Mouse (Mus musculus) kidney, embryonic 15.5 days (tissue): ENCODE results near the gene Cenpl. TPM values are rescaled to one million over a fixed set of nuclear protein-coding genes. Genes with fewer than 3 reads are reported as not detected.
"Not testable (repeated sequence)": the region's sequence is repeated elsewhere in the genome, so short reads cannot be mapped to it uniquely, and the experiment has no call there.

Experiments
- ATAC-seq: fragments of 200-750 bp; cut with Nextera tagmentation; replicated peaks from 2 replicates; pipeline ENCODE4 v1.8.0; 2017; ENCODE audit warnings: moderate TSS enrichment; ENCODE audit not compliant: low FRiP score
- H3K27ac ChIP-seq: fragments of 300-500 bp; sonication (generic); 2 replicates; pipeline ENCODE4 v1.5.1; 2015; ENCODE audit warnings: mild to moderate bottlenecking, inconsistent platforms
- H3K27me3 ChIP-seq: fragments of 300-500 bp; sonication (generic); 2 replicates; pipeline ENCODE4 v1.6.1; 2015; ENCODE audit warnings: inconsistent platforms
- H3K36me3 ChIP-seq: fragments of 300-500 bp; sonication (generic); 2 replicates; pipeline ENCODE4 v1.6.1; 2015; ENCODE audit warnings: inconsistent platforms
- H3K4me1 ChIP-seq: fragments of 300-500 bp; sonication (generic); 2 replicates; pipeline ENCODE4 v1.6.1; 2015; ENCODE audit warnings: inconsistent platforms
- H3K4me2 ChIP-seq: fragments of 300-500 bp; sonication (generic); 2 replicates; pipeline ENCODE4 v1.6.1; 2015; ENCODE audit warnings: moderate library complexity, mild to moderate bottlenecking, inconsistent platforms
- H3K4me3 ChIP-seq: fragments of 300-500 bp; sonication (generic); replicated peaks from 2 replicates; pipeline ENCODE4 v1.5.1; 2015; ENCODE audit warnings: mild to moderate bottlenecking, inconsistent platforms
- H3K9ac ChIP-seq: fragments of 300-500 bp; sonication (generic); 2 replicates; pipeline ENCODE4 v1.6.1; 2015; ENCODE audit warnings: mild to moderate bottlenecking, inconsistent platforms
- H3K9me3 ChIP-seq: fragments of 300-500 bp; sonication (generic); replicated peaks from 2 replicates; pipeline ENCODE4 v1.6.1; 2016; ENCODE audit warnings: inconsistent platforms
- WGBS: fragments of 180-500 bp; shearing (Covaris S2); methylation state at CpG from one replicate; pipeline ENCODE4 v1.1.7; 2015; ENCODE audit warnings: mixed read lengths; 5-methylcytosine and 5-hydroxymethylcytosine counted together
- polyA plus RNA-seq: library from polyadenylated mRNA; unstranded; fragments of >200 nt; fragmentation: Nextera tagmentation; extraction: Ambion mirVana; gene quantifications from 2 replicates; pipeline ENCODE4 v1.2.1, GENCODE M21; 2015

Gene Cenpl
- polyA plus RNA-seq, result 30.5 and 30.9 TPM in 2 replicates

- peaks cover 33% of the 10 kb centered on the region for H3K4me1 ChIP-seq
- peaks cover 10% of the 10 kb centered on the region for H3K36me3 ChIP-seq
- ATAC-seq, result peak; percentile 98
- peak within 1 kb of the TSS; percentile 80 for H3K4me2 ChIP-seq
- peak within 1 kb of the TSS; percentile 78 for H3K9ac ChIP-seq
- WGBS, result under 1% methylated on average over 57 of the region's 57 CpGs
- peak within 1 kb of the TSS; percentile 84 for H3K4me3 ChIP-seq
- H3K27me3 ChIP-seq, result no peaks in the 10 kb centered on the region
- H3K27ac ChIP-seq, result peak within 1 kb of the TSS; percentile 80
- H3K9me3 ChIP-seq, result no peaks in the 10 kb centered on the region
Measured at GRCm38 (mm10) chr1:161070352-161071271, at the start of gene Cenpl, which contains the start of gene Dars2. Gene Cenpl (plus strand): TSS chr1:161070713. Gene Dars2 (minus strand): TSS chr1:161070658.

- Histone ChIP-seq H3K4me1 (no peaks in the 10 kb centered on the region), H3K36me3 (peaks cover 31% of the 10 kb centered on the region), H3K27me3 (no peaks in the 10 kb centered on the region), H3K9ac (no peak overlapping the region), H3K4me2 (no peak overlapping the region), H3K27ac (no peak overlapping the region), H3K4me3 (no peak overlapping the region), H3K9me3 (no peaks in the 10 kb centered on the region)
- 76% methylated on average over 5 of the region's 5 CpGs for WGBS
- no peak for ATAC-seq
Measured at GRCm38 (mm10) chr1:161025410-161026210, 44.9 kb upstream of the Cenpl start.

GRCm38 (mm10) chr1:161027196-161027595, 43.3 kb upstream of the Cenpl start:
- no peak for ATAC-seq
- Histone ChIP-seq H3K9me3 (no peaks in the 10 kb centered on the region), H3K4me3 (no peak overlapping the region), H3K27ac (no peak overlapping the region), H3K4me2 (no peak overlapping the region), H3K4me1 (no peaks in the 10 kb centered on the region), H3K27me3 (no peaks in the 10 kb centered on the region), H3K9ac (no peak overlapping the region), H3K36me3 (peaks cover 42% of the 10 kb centered on the region)
- 87% methylated on average over 2 of the region's 2 CpGs for WGBS

GRCm38 (mm10) chr1:161028427-161028826, 42.1 kb upstream of the Cenpl start:
- ATAC-seq, H3K9ac ChIP-seq, H3K4me2 ChIP-seq, H3K4me3 ChIP-seq, H3K27ac ChIP-seq, H3K9me3 ChIP-seq, H3K27me3 ChIP-seq, H3K4me1 ChIP-seq: not testable (repeated sequence)
- 92% methylated on average over 1 of the region's 1 CpGs for WGBS
- peaks cover 47% of the 10 kb centered on the region for H3K36me3 ChIP-seq

GRCm38 (mm10) chr1:161030058-161030457, 40.5 kb upstream of the Cenpl start:
- Histone ChIP-seq H3K27ac (no peak overlapping the region), H3K4me3 (no peak overlapping the region), H3K36me3 (peaks cover 47% of the 10 kb centered on the region), H3K4me2 (no peak overlapping the region), H3K9me3 (no peaks in the 10 kb centered on the region), H3K27me3 (no peaks in the 10 kb centered on the region), H3K4me1 (peaks cover 6% of the 10 kb centered on the region; the same call in 1 of the 2 replicates), H3K9ac (no peak overlapping the region)
- 91% methylated on average over 3 of the region's 3 CpGs for WGBS
- ATAC-seq, result no peak

- Histone ChIP-seq H3K4me1 (peaks cover 6% of the 10 kb centered on the region; the same call in 1 of the 2 replicates), H3K9ac (no peak overlapping the region), H3K4me2 (no peak overlapping the region), H3K36me3 (peaks cover 50% of the 10 kb centered on the region), H3K4me3 (no peak overlapping the region), H3K9me3 (no peaks in the 10 kb centered on the region), H3K27ac (no peak overlapping the region), H3K27me3 (no peaks in the 10 kb centered on the region)
- ATAC-seq, result no peak
- WGBS, result 82% methylated on average over 9 of the region's 9 CpGs
Measured at GRCm38 (mm10) chr1:161031881-161032280, 38.6 kb upstream of the Cenpl start.

- 90% methylated on average over 7 of the region's 7 CpGs for WGBS
- no peak for ATAC-seq
- Histone ChIP-seq H3K9me3 (no peaks in the 10 kb centered on the region), H3K9ac (no peak overlapping the region), H3K27ac (no peak overlapping the region), H3K4me1 (peaks cover 6% of the 10 kb centered on the region; the same call in 1 of the 2 replicates), H3K4me2 (no peak overlapping the region), H3K4me3 (no peak overlapping the region), H3K36me3 (peaks cover 50% of the 10 kb centered on the region), H3K27me3 (no peaks in the 10 kb centered on the region)
Measured at GRCm38 (mm10) chr1:161032345-161032744, 38.2 kb upstream of the Cenpl start.

GRCm38 (mm10) chr1:161033856-161034434, 36.6 kb upstream of the Cenpl start:
- peak overlapping the region; percentile 88 for H3K4me3 ChIP-seq
- H3K27ac ChIP-seq, result peak overlapping the region; percentile 95
- peak overlapping the region; percentile 63 for H3K4me2 ChIP-seq
- peaks cover 63% of the 10 kb centered on the region for H3K36me3 ChIP-seq
- H3K27me3 ChIP-seq, result no peaks in the 10 kb centered on the region
- H3K9me3 ChIP-seq, result no peaks in the 10 kb centered on the region
- H3K4me1 ChIP-seq, result peaks cover 14% of the 10 kb centered on the region
- under 1% methylated on average over 21 of the region's 21 CpGs for WGBS
- ATAC-seq, result no peak; the same call in 1 of the 2 replicates
- H3K9ac ChIP-seq, result peak overlapping the region; percentile 81

GRCm38 (mm10) chr1:161034435-161035280, 35.9 kb upstream of the Cenpl start, which contains the start of gene Zbtb37:
Gene Zbtb37 (minus strand): TSS chr1:161034849.
- H3K9ac ChIP-seq, result peak within 1 kb of the TSS; percentile 82

GRCm38 (mm10) chr1:161035281-161035785, 35.2 kb upstream of the Cenpl start:
- Histone ChIP-seq H3K4me1 (peaks cover 16% of the 10 kb centered on the region), H3K27me3 (no peaks in the 10 kb centered on the region), H3K36me3 (peaks cover 61% of the 10 kb centered on the region), H3K4me2 (peak overlapping the region; percentile 63), H3K4me3 (peak overlapping the region; percentile 88), H3K9me3 (no peaks in the 10 kb centered on the region), H3K9ac (peak overlapping the region; percentile 82), H3K27ac (peak overlapping the region; percentile 95)
- under 1% methylated on average over 14 of the region's 14 CpGs for WGBS
- ATAC-seq, result peak; percentile 15

More at GRCm38 (mm10) chr1:161034435-161035280, 35.9 kb upstream of the Cenpl start, which contains the start of gene Zbtb37:
- Histone ChIP-seq H3K36me3 (peaks cover 64% of the 10 kb centered on the region), H3K4me2 (peak within 1 kb of the TSS; percentile 63), H3K4me1 (peaks cover 16% of the 10 kb centered on the region), H3K9me3 (no peaks in the 10 kb centered on the region), H3K4me3 (peak within 1 kb of the TSS; percentile 88), H3K27me3 (no peaks in the 10 kb centered on the region), H3K27ac (peak within 1 kb of the TSS; percentile 95)
- 1% methylated on average over 70 of the region's 76 CpGs for WGBS
- peak; percentile 92 for ATAC-seq
